Mouse (Mus musculus) forebrain, embryonic 16.5 days (tissue): ENCODE data around the gene Gm37240. TPM values are rescaled to one million over a fixed set of nuclear protein-coding genes. Genes with fewer than 3 reads are reported as not detected.

Experiments used
- ATAC-seq: fragments of 200-750 bp; cut with Nextera tagmentation; 2 replicates; pipeline ENCODE4 v1.8.0; 2017; ENCODE audit warnings: mild to moderate bottlenecking, moderate library complexity
- H3K27ac ChIP-seq: fragments of 300-500 bp; sonication (generic); 2 replicates; pipeline ENCODE4 v1.5.1; 2014; ENCODE audit warnings: low read length, control low read depth
- H3K27me3 ChIP-seq: fragments of 300-500 bp; sonication (generic); replicated peaks from 2 replicates; pipeline ENCODE4 v1.6.1; 2014; ENCODE audit warnings: low read length; ENCODE audit not compliant: control insufficient read depth, insufficient read depth
- H3K36me3 ChIP-seq: fragments of 300-500 bp; sonication (generic); 2 replicates; pipeline ENCODE4 v1.6.1; 2014; ENCODE audit not compliant: control insufficient read depth, insufficient read depth
- H3K4me1 ChIP-seq: fragments of 300-500 bp; sonication (generic); replicated peaks from 2 replicates; pipeline ENCODE4 v1.6.1; 2014; ENCODE audit warnings: low read length; ENCODE audit not compliant: control insufficient read depth, insufficient read depth
- H3K4me2 ChIP-seq: fragments of 300-500 bp; sonication (generic); 2 replicates; pipeline ENCODE4 v1.6.1; 2014; ENCODE audit warnings: mild to moderate bottlenecking, low read length, control low read depth
- H3K4me3 ChIP-seq: fragments of 300-500 bp; sonication (generic); replicated peaks from 2 replicates; pipeline ENCODE4 v1.5.1; 2014; ENCODE audit warnings: mild to moderate bottlenecking, low read length, control low read depth
- H3K9ac ChIP-seq: fragments of 300-500 bp; sonication (generic); replicated peaks from 2 replicates; pipeline ENCODE4 v1.6.1; 2014; ENCODE audit warnings: low read depth, low read length, control low read depth
- H3K9me3 ChIP-seq: fragments of 300-500 bp; sonication (generic); 2 replicates; pipeline ENCODE4 v1.6.1; 2016; ENCODE audit warnings: low read length; ENCODE audit not compliant: control insufficient read depth
- WGBS: fragments of 180-500 bp; shearing (Covaris S2); extraction: QIAGEN DNeasy Blood & Tissue Kit; methylation state at CpG from one replicate; pipeline ENCODE4 v1.1.7; 2014; 5-methylcytosine and 5-hydroxymethylcytosine counted together
- polyA plus RNA-seq: library from polyadenylated mRNA; unstranded; fragments of >200 nt; fragmentation: Nextera tagmentation; extraction: Ambion mirVana; gene quantifications from 2 replicates; pipeline ENCODE4 v1.2.1, GENCODE M21; 2015

Gene Gm37240
- polyA plus RNA-seq, 1 experiment from 2014 or later, result 1.6 TPM

DNA sequence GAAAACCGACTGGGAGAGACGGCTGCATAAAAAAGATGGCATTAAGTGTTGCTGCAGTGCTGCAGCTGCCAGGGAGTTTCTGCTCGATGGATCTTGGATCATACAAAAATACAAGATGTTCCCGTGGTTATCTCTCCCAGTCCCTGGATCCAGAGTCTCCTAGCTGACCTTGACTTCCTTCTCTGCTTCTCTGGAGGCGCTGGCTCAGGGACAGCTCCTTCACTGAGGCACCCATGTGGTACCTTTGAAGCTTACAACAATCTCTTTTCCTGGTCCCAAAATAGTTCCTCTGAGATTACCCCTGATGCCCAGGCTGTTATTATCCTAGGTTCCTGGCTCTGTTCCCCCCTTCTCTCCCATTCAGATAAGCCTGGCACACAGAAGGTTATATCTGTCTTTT is 672.4 kb downstream of the Gm37240 start:
- Histone ChIP-seq H3K4me3 (no peak overlapping the region), H3K4me1 (no peaks in the 10 kb centered on the region), H3K4me2 (no peak overlapping the region), H3K27ac (no peak overlapping the region), H3K9me3 (no peaks in the 10 kb centered on the region), H3K9ac (no peak overlapping the region), H3K36me3 (no peaks in the 10 kb centered on the region), H3K27me3 (no peaks in the 10 kb centered on the region)
- ATAC-seq, result no peak
- WGBS, result 77% methylated on average over 5 of the region's 5 CpGs

- Histone ChIP-seq H3K4me2 (no peak overlapping the region), H3K36me3 (no peaks in the 10 kb centered on the region), H3K4me3 (no peak overlapping the region), H3K27me3 (no peaks in the 10 kb centered on the region), H3K27ac (no peak overlapping the region), H3K9ac (no peak overlapping the region), H3K9me3 (no peaks in the 10 kb centered on the region), H3K4me1 (no peaks in the 10 kb centered on the region)
- WGBS, result 69% methylated on average over 9 of the region's 9 CpGs
- no peak for ATAC-seq
Observed at GRCm38 (mm10) chr3:85212751-85213350, 674.5 kb downstream of the Gm37240 start.

- WGBS, result 79% methylated on average over 17 of the region's 17 CpGs
- no peaks in the 10 kb centered on the region for H3K27me3 ChIP-seq
- H3K9ac ChIP-seq, result no peak overlapping the region
- no peaks in the 10 kb centered on the region for H3K9me3 ChIP-seq
- no peak overlapping the region for H3K4me2 ChIP-seq
- H3K4me3 ChIP-seq, result no peak overlapping the region
- H3K27ac ChIP-seq, result no peak overlapping the region
- H3K36me3 ChIP-seq, result no peaks in the 10 kb centered on the region
- no peak for ATAC-seq
- H3K4me1 ChIP-seq, result no peaks in the 10 kb centered on the region; the same call in 1 of the 2 replicates
Observed at GRCm38 (mm10) chr3:85209887-85210844, 677.2 kb downstream of the Gm37240 start.

DNA sequence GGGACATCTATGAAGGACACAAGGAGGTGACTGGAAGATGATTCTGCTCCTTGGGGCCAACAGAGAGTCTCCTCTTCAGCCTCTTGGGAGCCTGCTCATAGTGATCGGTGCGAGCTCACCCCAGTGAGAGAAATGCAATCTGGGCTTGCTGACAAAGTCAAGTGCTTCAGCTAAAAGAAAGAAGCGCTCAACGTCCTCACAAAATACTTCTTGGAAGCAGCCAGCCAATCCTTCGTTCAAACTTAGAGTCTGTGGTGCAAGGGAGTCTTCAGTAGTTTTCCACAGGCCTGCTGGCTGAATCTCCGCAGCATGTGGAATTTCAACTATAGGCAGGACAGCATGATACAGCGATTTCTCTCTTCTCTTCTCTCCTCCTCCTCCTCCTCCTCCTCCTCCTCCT is 680.8 kb downstream of the Gm37240 start:
- Histone ChIP-seq H3K4me3 (no peak overlapping the region), H3K9me3 (no peaks in the 10 kb centered on the region), H3K4me2 (no peak overlapping the region), H3K4me1 (peaks cover 5% of the 10 kb centered on the region), H3K27me3 (no peaks in the 10 kb centered on the region), H3K9ac (no peak overlapping the region), H3K36me3 (no peaks in the 10 kb centered on the region), H3K27ac (no peak overlapping the region)
- no peak for ATAC-seq
- 84% methylated on average over 7 of the region's 7 CpGs for WGBS

DNA sequence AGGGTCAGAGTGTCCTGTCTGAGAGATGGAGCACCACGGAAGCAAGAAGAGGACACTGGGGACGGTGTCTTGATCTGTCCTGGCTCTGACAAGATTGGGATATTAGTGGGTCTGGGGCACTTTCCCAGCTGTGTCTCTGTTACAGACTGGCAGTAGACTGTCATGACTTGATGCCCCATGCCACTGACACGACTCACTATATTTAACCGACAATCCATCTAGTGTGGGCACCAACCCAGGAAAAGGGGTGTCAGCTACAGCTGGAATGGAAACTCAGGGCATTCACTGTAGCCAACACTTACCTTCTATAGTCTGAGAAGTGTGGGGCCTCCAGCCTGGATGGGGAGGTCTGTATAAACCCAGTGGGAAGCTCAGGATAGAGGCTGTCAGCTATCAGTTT is 681.4 kb downstream of the Gm37240 start:
- Histone ChIP-seq H3K4me3 (no peak overlapping the region), H3K4me2 (no peak overlapping the region), H3K27ac (no peak overlapping the region), H3K9me3 (no peaks in the 10 kb centered on the region), H3K4me1 (peaks cover 10% of the 10 kb centered on the region), H3K27me3 (no peaks in the 10 kb centered on the region), H3K36me3 (no peaks in the 10 kb centered on the region), H3K9ac (no peak overlapping the region)
- WGBS, result 90% methylated on average over 4 of the region's 4 CpGs
- ATAC-seq, result no peak

DNA sequence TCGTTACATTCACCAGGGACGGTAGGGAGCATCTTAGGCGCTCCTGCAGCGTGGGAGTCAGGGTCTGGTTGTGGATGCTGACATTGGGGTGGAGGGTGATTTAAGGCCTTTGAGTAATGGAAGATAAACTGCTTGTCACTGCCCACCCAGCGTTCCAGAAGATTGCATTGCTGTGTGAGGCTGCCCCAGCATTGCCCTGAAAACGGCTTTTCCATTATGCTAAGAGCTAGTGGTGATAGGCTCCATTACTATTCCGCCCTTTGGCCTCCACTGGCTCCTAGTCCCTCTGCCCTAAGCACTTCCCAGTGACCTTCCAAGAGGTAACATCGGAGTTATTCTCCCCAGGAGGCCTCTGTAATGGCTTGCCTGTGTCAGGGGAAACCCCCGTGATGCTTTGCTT is 683.7 kb downstream of the Gm37240 start:
- Histone ChIP-seq H3K9me3 (no peaks in the 10 kb centered on the region), H3K9ac (no peak overlapping the region), H3K4me2 (no peak overlapping the region), H3K36me3 (no peaks in the 10 kb centered on the region), H3K4me3 (no peak overlapping the region), H3K4me1 (peaks cover 10% of the 10 kb centered on the region), H3K27ac (no peak overlapping the region), H3K27me3 (no peaks in the 10 kb centered on the region)
- 75% methylated on average over 9 of the region's 9 CpGs for WGBS
- no peak for ATAC-seq

DNA sequence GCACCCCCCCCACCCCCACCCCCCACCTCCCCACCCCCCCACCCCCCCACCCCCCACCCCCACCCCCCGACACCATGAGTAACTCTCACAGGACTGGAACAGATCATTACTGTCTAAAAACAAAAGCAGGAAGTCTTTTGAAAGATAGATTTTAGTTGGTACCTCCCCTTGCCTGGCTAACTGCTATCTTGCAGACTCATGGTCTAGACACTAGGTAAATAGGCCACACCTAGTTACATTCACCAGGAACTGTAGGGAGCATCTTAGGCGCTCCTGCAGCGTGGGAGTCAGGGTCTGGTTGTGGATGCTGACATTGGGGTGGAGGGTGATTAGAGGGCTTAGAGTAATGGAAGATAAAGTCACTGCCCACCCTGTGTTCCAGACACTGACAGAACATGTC is 684.6 kb downstream of the Gm37240 start:
- H3K27me3 ChIP-seq, result no peaks in the 10 kb centered on the region
- WGBS, result 80% methylated on average over 3 of the region's 3 CpGs
- no peak overlapping the region for H3K27ac ChIP-seq
- H3K4me2 ChIP-seq, result no peak overlapping the region
- H3K36me3 ChIP-seq, result no peaks in the 10 kb centered on the region
- H3K9ac ChIP-seq, result no peak overlapping the region
- no peak for ATAC-seq
- no peaks in the 10 kb centered on the region for H3K9me3 ChIP-seq
- peaks cover 10% of the 10 kb centered on the region for H3K4me1 ChIP-seq
- H3K4me3 ChIP-seq, result no peak overlapping the region

- peak; percentile 81 for ATAC-seq
- 31% methylated on average over 4 of the region's 4 CpGs for WGBS
Observed at GRCm38 (mm10) chr3:85201785-85202184, 685.5 kb downstream of the Gm37240 start.

GRCm38 (mm10) chr3:85198496-85198895 is 688.8 kb downstream of the Gm37240 start:
- Histone ChIP-seq H3K36me3 (no peaks in the 10 kb centered on the region), H3K27ac (no peak overlapping the region), H3K9ac (no peak overlapping the region), H3K9me3 (no peaks in the 10 kb centered on the region), H3K4me3 (no peak overlapping the region), H3K27me3 (no peaks in the 10 kb centered on the region), H3K4me1 (peaks cover 10% of the 10 kb centered on the region), H3K4me2 (no peak overlapping the region)
- 91% methylated on average over 3 of the region's 3 CpGs for WGBS
- no peak for ATAC-seq

More at GRCm38 (mm10) chr3:85201785-85202184, 685.5 kb downstream of the Gm37240 start:
- Histone ChIP-seq H3K4me1 (peaks cover 10% of the 10 kb centered on the region), H3K4me3 (no peak overlapping the region), H3K4me2 (no peak overlapping the region), H3K36me3 (no peaks in the 10 kb centered on the region), H3K9ac (no peak overlapping the region), H3K9me3 (no peaks in the 10 kb centered on the region), H3K27me3 (no peaks in the 10 kb centered on the region), H3K27ac (no peak overlapping the region)
